Comparison of ENCODE assay signal across 15 mouse cellular contexts in genomic region chr2:60056043-60056442, GRCm38 (mm10).
DNase-seq lines count a peak whose midpoint lies in the region; ATAC-seq and TF ChIP-seq lines count a peak whose summit lies in the region.
"Had no signal": no experiment of that assay in that cellular context is flagged by ENCODE, and none has a peak within 500 bp of the region (broad histone marks: within the 10 kb centered on the region; RNA-seq: fewer than 3 reads in every experiment).

No protein-coding gene starts in this region.

- H3K9me3 ChIP-seq in heart, embryonic 11.5 days (replicated peaks; ENCODE audit: control insufficient read depth, low read length), result no peaks in the 10 kb centered on the region
- no peaks in the 10 kb centered on the region for H3K9me3 ChIP-seq in lung, embryonic 15.5 days
- no peaks in the 10 kb centered on the region for H3K9me3 ChIP-seq in lung, postnatal 0 days (ENCODE audit: low read length)
- H3K9me3 ChIP-seq: forebrain, embryonic 15.5 days; liver, embryonic 12.5 days had no signal

- WGBS in heart, embryonic 11.5 days (ENCODE audit: insufficient replicate concordance), result 34% methylated on average over 4 of the region's 4 CpGs
- 28% methylated on average over 4 of the region's 4 CpGs for WGBS in lung, embryonic 15.5 days
- 19% methylated on average over 4 of the region's 4 CpGs for WGBS in lung, postnatal 0 days

- DNase-seq in adrenal gland, adult (ENCODE audit: inconsistent age in 2 of 2, low spot score in 1 of 2), result peak; percentile 45 to 78
- no peak for DNase-seq in adrenal gland, postnatal 4 days (ENCODE audit: low spot score in 2 of 2)
- DNase-seq in heart, postnatal 4 days, result no peak
- no peak for DNase-seq in lung, postnatal 14 days
- peak; percentile 74 for DNase-seq in lung, postnatal 0 days (ENCODE audit: low spot score)
- DNase-seq in testis, postnatal 10 days (ENCODE audit: low spot score), result no peak
- DNase-seq: adrenal gland, postnatal 10 days; cerebellum, postnatal 25 days; gastrocnemius, postnatal 10 days; kidney, postnatal 10 days had no signal

- H3K9ac ChIP-seq in heart, embryonic 11.5 days (ENCODE audit: low read depth, low read length), result no peak overlapping the region
- H3K9ac ChIP-seq in lung, embryonic 15.5 days, result no peak overlapping the region
- no peak overlapping the region for H3K9ac ChIP-seq in lung, postnatal 0 days (replicated peaks; ENCODE audit: low read depth)
- H3K9ac ChIP-seq: forebrain, embryonic 15.5 days; liver, embryonic 12.5 days had no signal

- no peak overlapping the region for H3K4me3 ChIP-seq in heart, embryonic 11.5 days (ENCODE audit: low read depth, low read length)
- no peak overlapping the region for H3K4me3 ChIP-seq in lung, embryonic 15.5 days
- no peak overlapping the region for H3K4me3 ChIP-seq in lung, postnatal 0 days (ENCODE audit: low read depth, low read length)
- H3K4me3 ChIP-seq: forebrain, embryonic 15.5 days; liver, embryonic 12.5 days had no signal

- ATAC-seq in heart, embryonic 11.5 days (replicated peaks; ENCODE audit: insufficient number of reproducible peaks, low FRiP score, low TSS enrichment), result no peak
- no peak for ATAC-seq in lung, embryonic 15.5 days (ENCODE audit: borderline replicate concordance, extremely low read depth, low FRiP score, low TSS enrichment)
- peak; percentile 85 for ATAC-seq in lung, postnatal 0 days
- ATAC-seq: forebrain, embryonic 15.5 days; liver, embryonic 12.5 days; Patski had no signal

- no peak for TF ChIP-seq CTCF in lung, postnatal 0 days (IDR thresholded peaks at IDR 0.05)

- H3K4me1 ChIP-seq in heart, embryonic 11.5 days (ENCODE audit: control insufficient read depth, insufficient read depth, low read length), result peaks cover 23% of the 10 kb centered on the region
- peaks cover 9% of the 10 kb centered on the region for H3K4me1 ChIP-seq in lung, embryonic 15.5 days
- peaks cover 4% of the 10 kb centered on the region; the same call in 1 of the 2 replicates for H3K4me1 ChIP-seq in lung, postnatal 0 days (ENCODE audit: insufficient read depth, low read depth, low read length)

- H3K27me3 ChIP-seq in heart, embryonic 11.5 days (ENCODE audit: control insufficient read depth, insufficient read depth, low read length), result no peaks in the 10 kb centered on the region
- H3K27me3 ChIP-seq in lung, embryonic 15.5 days, result no peaks in the 10 kb centered on the region
- no peaks in the 10 kb centered on the region for H3K27me3 ChIP-seq in lung, postnatal 0 days (replicated peaks; ENCODE audit: insufficient read depth, low read length)
- H3K27me3 ChIP-seq: forebrain, embryonic 15.5 days; liver, embryonic 12.5 days; Patski had no signal

- H3K36me3 ChIP-seq in heart, embryonic 11.5 days (ENCODE audit: control insufficient read depth, insufficient read depth, low read length), result no peaks in the 10 kb centered on the region
- no peaks in the 10 kb centered on the region for H3K36me3 ChIP-seq in lung, embryonic 15.5 days
- H3K36me3 ChIP-seq in lung, postnatal 0 days (ENCODE audit: insufficient read depth, low read length), result no peaks in the 10 kb centered on the region
- H3K36me3 ChIP-seq: forebrain, embryonic 15.5 days; liver, embryonic 12.5 days had no signal

- no peak overlapping the region for H3K4me2 ChIP-seq in heart, embryonic 11.5 days
- H3K4me2 ChIP-seq in lung, embryonic 15.5 days, result no peak overlapping the region
- H3K4me2 ChIP-seq in lung, postnatal 0 days (replicated peaks; ENCODE audit: low read depth, low read length), result peak overlapping the region; percentile 30; the same call in 1 of the 2 replicates
- H3K4me2 ChIP-seq: forebrain, embryonic 15.5 days; liver, embryonic 12.5 days had no signal

- TF ChIP-seq EP300 in lung, postnatal 0 days (IDR thresholded peaks at IDR 0.05), result peak; percentile 40; the same call in 1 of the 2 replicates

- 0 out of 2 replicates have a peak overlapping the region, but pooled peaks have one; percentile 3 for H3K27ac ChIP-seq in heart, embryonic 11.5 days (ENCODE audit: low read depth, low read length)
- H3K27ac ChIP-seq in lung, embryonic 15.5 days, result peak overlapping the region; percentile 16
- peak overlapping the region; percentile 60 for H3K27ac ChIP-seq in lung, postnatal 0 days (ENCODE audit: low read length)
- H3K27ac ChIP-seq: forebrain, embryonic 15.5 days; liver, embryonic 12.5 days had no signal

Comparison
In these comparisons a context has a peak if more than half of its experiments do, and no peak if none do; other contexts are left out.
1. DNase-seq: peak in adrenal gland, adult (2 of 2) and lung, postnatal 0 days (single experiment); none in adrenal gland, postnatal 4 days (0 of 2), heart, postnatal 4 days (single experiment), lung, postnatal 14 days (single experiment) and testis, postnatal 10 days (single experiment).
2. H3K27ac ChIP-seq: peak in every context shown above with its lines; median percentile 60 in lung, postnatal 0 days; 16 in lung, embryonic 15.5 days; 3 in heart, embryonic 11.5 days.